Mouse (Mus musculus): ENCODE results near the gene Terf2.

DNA sequence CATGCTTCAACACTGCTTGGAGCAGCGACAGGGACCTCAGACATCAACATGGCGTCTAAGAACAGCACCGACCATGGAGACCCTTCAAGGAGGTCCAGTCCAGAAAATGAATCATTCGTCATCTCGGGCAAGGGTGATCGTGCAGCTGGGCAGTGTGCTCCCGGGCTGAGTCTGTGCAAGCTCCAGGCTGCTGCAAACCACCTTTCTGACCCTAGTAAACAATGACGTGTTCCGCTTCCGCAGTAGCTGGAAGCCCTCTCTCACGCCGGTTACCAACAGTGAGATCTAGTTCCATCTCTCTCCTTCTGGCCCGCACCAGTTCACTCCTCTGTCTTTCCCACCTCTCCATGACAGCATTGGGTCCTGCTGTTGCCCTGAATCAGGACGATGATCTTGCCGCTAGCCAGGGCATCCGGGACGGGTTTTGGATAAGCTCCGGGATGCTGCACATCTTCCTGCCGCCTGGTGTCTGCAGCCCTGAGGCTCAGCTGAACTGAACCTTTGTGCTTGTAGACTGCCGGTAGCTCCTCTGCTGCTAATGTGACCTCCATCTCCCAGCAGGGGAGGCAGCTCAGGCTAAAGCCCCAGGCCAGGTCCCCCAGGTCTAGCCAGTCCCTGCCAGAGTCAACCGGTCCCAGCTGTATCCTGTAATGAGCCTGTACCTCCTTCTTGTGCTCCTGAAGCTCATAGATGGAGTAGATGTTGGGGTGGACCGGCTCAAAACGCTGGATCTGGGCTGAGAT, 12.8 kb upstream of the Terf2 start:
- TF ChIP-seq ZC3H11A (IDR thresholded peaks at IDR 0.05; ENCODE audit: borderline replicate concordance, low read depth, low read length) (no peak), MAFK (IDR thresholded peaks at IDR 0.05; ENCODE audit: insufficient read depth, low read depth, low read length) (no peak), HCFC1 (IDR thresholded peaks at IDR 0.05; ENCODE audit: borderline replicate concordance, insufficient read depth, low read length) (no peak), ZNF384 (IDR thresholded peaks at IDR 0.05; ENCODE audit: low read depth, low read length) (0 out of 2 replicates have a peak, but pooled peaks have one; percentile 64)
